Mouse (Mus musculus) embryo, embryonic 11.5 days (tissue): ENCODE measurements at regions not wholly inside any gene's neighbourhood (a gene's known extent, or its start where the extent isn't known, plus 50 kb on each side); places are given as distances from the start of the nearest gene placed in this dataset.
"Not testable (repeated sequence)": the region's sequence is repeated elsewhere in the genome, so short reads cannot be mapped to it uniquely, and the experiment has no call there.

ENCODE experiments used
- DNase-seq: peaks from one replicate; pipeline ENCODE4 v3.0.0-alpha.2; 2012; ENCODE audit warnings: low read depth, low spot score

DNA sequence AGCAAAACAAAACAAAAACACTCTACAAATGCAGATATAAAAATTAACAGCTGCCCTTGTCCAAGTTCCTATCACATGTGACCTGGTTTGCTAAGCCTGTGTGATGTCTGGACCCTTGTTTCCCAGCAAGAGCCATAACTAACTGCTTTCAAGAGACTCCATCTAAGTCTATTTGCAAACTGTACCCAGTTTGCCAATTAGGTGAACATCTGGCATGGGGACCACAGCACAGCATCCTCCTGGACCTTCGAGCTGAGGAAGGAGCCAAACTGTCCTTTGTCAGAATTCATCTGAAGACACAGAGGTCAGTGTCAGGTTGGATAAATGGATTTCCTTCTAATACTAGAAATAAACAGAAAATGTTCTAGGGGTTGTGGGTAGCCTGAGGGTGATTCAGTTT lies 924.3 kb downstream of the Poteg start:
- DNase-seq: no peak

DNA sequence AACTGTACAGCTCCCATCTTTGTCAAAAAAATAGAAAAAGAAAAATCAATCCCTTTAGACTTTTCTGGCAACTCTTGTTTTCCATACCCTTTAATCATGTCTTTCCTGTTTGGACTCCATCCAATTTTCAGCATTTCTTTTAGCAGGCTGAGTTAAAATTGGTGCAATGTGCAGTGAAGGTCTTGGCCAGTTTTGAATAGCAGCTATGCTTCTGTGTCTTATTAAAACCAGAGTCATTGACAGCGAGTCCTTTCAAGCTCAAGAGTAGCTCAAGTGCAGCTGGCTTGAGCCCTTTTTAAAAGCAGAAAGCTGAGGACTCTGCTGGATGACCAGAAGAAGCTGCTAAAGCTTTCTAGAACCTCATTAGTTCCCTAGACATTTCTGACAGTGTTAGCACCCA lies 952.7 kb downstream of the Poteg start:
- DNase-seq: no peak

DNA sequence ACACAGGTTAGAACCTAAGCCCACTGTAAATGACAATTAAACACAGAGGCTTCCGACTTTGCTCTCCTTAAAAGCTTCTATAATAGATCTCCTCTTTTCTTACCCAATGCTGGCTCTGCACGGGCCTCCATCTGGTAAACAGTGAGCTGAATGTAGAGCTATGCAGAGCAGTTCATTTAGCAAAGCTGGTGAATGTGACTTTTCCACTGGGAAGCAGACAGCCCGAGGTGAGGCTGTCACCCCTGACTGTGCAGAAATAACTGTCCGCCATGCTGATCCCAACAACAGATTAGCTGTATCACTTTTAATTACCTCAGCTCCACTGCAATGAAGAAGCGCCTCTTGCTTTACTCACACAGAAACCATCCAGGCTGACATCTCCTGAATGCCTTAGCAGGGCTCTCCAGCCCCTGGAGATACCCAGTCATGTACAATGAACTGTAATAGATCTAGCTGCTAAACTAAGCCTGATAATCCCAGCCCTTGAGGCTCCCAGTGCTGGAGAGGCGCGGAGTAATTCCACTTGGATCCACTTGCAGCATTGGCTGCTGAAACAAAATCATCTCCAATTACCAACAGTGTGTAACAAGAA lies 980.2 kb downstream of the Poteg start:
- no peak for DNase-seq

DNA sequence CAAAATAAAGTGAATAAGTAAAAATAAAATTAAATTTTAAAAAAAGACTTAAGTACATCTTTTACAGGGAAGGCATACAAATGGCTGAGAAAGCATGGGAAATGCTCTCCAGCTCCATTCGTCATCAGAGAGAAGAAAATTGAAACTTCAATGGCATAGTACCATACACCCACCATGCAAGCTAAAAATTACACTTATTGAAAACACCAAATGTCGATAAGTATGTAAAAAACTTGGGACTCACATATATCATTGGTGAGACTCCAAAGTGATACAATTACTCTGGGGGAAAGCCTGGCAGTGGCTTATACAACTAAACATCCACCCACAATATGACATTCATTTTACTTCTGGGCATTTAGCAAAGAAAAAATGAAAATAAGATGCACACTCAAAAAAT lies 1025.7 kb downstream of the Poteg start:
- DNase-seq: no peak

DNA sequence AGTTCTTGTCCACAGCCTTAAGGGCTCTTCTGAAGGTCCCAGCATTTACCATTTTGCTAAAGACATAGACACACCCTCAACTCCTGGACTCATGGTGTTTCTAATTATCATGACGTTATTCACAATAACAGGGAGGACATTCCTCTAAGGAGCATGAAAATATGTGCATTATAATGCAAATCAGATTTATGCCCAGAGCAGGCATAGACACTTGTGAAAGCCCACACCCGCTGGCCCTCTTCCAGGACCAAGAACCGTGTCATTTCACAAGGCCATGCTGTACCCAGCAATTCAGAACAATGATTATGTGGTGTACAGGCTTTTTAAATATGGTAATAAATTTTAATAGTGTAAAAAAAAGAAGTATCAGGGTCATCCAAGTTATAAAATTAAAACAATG lies 1040.4 kb downstream of the Poteg start:
- DNase-seq: no peak

DNA sequence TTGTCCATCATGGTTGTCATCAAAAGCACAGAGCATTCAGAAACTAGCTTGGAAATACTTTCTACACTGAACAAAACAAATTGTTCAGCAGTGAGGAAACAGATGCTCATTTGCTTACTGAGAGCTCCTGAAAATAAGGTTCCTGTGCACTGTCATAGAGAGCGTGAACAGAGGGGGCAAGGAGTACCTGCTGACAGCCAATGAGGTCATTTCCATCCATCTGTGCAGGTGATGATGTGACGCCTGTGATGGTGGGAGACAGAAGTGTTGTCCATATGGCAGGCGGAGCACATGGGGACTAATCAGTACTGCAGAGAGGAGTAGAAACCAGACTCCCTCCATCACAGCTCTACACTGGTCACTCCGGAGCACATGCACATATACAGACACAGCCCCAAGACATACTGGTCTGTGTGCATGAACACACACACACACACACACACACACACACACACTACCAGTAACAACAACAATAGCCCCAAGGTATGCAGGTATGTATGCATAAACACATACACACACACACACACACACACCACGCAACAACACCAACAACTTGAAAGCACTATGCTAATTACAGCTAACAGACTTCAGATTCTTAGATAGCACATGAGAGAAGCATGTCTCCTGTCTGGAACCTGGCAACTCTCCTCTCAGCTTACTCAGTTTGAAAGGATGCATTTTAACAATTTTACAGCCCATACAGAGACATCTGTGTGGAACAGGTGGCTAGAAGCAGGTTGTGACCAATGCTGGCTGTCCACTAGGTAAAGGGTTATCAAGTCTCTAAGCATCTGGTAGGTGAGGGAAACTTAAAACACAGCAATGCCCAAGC lies 1056.2 kb downstream of the Poteg start:
- no peak for DNase-seq

DNA sequence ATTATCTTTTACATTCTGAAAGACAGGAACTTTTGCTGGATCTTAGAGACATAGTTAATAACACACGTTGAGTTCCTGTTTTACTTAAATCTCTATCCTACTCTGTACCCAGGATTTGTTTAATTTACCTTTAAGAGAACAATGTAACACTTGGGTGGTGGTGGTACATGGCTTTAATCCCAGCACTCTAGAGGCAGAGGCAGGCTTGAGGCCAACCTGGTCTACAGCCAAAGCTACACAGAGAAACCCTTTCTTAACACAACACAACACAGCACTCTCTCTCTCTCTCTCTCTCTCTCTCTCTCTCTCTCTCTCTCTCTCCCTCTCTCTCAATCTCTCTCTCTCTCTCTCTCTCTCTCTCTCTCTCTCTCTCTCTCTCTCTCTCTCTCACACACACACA lies 1076.0 kb downstream of the Poteg start:
- not testable (repeated sequence) for DNase-seq

DNA sequence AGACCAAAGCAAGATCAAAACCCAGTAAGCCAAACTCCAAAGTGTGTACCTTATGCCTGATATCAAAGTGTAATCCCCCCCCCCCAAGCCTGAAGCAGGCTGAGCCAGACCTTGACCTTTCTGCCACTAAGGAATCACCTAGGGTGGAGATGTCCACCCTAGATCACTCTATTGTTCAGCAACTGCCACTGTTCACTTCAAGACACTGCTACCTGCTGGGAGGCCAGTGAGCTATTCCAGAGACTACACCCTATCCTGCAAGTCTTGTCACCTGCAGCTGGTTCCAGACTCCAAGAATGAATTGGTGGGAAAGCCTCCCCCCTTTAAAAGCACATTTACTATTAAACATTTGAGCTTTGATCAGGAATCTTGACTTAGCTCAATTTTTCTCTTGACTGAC lies 1099.8 kb downstream of the Poteg start:
- DNase-seq: no peak

DNA sequence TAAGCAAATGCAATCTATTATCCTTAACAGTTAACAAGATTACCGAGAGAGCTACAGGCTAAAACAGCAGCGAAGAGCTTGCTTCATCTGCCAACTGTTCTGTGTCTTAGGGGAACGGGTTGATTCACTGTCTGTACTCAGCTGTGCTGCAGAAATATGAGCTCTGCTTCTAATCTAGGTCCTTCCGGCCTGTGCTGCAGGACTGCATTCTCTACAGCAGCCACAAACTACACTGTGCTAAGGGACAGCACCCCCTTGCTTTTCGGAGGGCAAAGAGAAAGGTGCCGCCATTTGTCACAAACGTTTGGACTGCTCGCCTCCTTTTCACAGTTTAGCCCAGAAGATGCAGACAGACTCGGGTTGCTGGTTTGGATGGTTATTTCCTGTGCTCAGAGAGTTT lies 1112.4 kb downstream of the Poteg start:
- no peak for DNase-seq

DNA sequence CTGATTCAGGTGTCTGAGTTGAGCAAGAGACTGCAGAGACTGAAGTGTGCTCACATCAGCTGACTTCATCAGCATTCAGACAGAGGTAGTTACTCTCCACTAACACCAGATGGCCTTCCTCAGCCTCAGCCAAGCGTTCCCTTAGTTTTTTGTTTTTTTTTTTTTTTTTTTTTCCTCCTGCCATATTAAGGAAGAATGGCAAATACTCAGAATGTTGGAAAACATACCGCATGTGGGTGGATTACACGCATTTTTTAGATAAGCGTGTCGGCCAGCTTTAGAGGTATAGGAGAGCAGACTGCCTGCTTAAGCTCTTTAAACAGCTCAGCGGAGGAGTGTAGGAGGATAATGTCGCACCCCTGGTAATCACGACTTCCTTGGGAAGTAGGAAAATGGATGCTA lies 1131.8 kb downstream of the Poteg start:
- DNase-seq: no peak

DNA sequence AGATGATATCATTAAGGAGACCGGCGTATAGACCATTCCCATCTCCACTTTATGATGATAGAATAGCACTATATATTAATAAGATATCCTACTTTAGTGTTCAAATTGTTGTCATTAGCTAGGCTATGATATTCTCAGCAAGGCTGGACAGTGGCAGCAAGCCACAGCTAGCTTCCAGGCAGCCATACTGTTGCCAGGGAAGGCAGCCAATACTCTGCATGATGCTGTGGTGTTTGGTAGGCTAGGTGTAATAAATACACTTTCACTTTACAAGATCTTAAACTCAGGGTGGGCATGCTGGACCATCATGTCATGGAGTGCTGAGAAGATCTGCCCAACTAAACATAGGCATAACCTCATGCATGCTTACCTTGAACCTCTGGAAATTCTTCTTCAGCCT lies 1133.4 kb downstream of the Poteg start:
- no peak for DNase-seq

DNA sequence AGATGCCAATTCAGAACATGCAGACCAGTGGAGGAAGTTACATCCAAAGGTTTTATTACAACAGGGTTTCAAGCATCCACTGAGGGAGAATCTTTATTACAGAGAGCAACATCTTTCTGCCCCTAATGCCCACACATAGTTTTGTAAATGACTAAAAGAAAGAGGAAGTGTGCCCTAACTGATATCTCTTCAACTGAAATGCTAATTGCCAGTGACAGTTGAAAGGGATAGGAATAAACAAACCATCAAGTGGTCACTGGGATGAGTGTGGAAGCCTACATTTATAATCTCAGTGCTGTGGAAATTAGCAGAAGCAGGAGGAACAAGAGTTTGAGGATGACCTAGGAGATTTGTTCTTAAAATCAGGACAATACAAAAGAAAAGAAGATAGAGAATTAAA lies 1142.5 kb downstream of the Poteg start:
- DNase-seq: no peak

DNA sequence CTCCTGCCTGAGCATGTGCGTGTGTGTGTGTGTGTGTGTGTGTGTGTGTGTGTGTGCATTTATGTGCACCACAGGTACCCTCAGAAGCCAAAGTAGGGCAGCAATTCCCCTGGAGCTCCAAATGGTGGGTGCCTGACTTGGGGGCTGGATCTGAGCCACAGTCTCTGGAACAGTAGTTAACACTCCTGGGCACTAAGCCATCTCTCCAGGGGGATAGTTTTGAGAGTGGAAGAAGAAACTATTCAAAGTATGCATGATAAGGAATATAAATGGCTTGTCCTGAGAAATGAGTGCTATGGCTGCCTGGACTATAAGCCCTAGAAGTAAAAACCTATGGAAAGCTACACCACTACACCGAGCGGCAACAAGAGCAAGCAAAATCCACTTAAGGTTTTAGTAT lies 1145.8 kb downstream of the Poteg start:
- no peak for DNase-seq

DNA sequence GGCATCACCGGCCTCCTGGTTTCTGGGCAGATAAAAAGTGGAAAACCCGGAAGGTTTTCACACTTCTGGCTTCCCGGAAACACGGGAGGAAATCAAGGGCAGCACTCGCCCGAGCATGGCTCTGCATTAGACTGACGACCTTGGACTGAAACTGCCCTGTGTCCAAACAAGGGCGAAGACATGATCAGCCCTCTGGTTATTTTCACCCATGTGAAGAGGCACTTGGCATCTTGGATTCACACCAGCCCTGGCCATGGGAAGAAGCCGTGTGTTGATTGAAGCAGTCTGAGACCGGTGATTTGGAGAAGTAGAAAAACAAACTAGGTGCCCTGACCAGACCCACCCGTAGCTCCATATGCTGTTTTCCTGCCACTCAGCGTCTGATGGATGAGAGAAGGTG lies 1146.7 kb downstream of the Poteg start:
- no peak for DNase-seq

DNA sequence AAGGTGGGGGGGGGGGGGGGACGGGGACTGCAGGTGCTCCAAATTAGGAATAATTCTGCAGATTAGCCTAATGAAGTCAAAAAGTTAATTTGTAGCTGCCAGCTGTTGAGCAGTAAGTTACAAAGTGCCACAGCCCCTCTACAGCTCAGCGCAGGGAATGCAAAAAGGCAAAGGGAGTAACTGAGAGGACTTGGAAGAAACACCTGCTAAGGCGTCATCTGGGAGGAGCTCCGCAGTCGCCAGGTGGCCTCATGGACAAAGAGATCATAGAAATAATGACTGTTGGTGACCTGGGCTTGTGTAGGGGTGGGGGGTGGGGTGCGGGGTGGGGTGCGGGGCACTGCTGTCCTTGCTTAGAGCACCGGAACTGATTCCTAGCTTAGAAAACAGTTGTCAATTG lies 1147.1 kb downstream of the Poteg start:
- no peak for DNase-seq

DNA sequence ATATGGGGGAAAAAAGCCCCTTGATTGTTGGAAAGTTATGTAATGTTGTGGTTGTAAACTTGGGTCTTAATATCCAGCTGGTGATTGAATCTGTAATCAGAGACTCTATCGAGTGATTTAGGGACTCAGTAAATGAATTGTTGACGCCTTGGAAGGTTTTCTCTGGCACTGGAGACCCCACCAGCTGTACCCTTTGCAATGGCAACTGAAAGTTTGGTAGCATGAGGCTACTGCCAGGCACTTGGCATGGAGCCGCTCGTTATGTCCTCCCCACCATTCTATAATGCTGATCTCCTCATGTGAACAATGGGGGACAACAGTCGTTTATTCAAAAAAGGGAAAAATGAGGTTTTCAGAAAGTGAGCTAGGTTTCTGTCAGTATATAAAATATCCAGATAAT lies 1148.4 kb downstream of the Poteg start:
- no peak for DNase-seq
